Mouse (Mus musculus) embryonic facial prominence, embryonic 10.5 days (tissue): ENCODE data around the gene Kansl3. TPM values are rescaled to one million over a fixed set of nuclear protein-coding genes. Genes with fewer than 3 reads are reported as not detected.

Experiments
- DNase-seq: peaks from one replicate; pipeline ENCODE4 v3.0.0-alpha.2; 2017; ENCODE audit warnings: low spot score
- H3K27ac ChIP-seq: fragments of 300-500 bp; sonication (generic); replicated peaks from 2 replicates; pipeline ENCODE4 v1.5.1; 2016; ENCODE audit warnings: mild to moderate bottlenecking
- H3K27me3 ChIP-seq: fragments of 300-500 bp; sonication (generic); replicated peaks from 2 replicates; pipeline ENCODE4 v1.6.1; 2016; ENCODE audit warnings: low read depth, mild to moderate bottlenecking; ENCODE audit not compliant: poor library complexity, severe bottlenecking
- H3K36me3 ChIP-seq: fragments of 300-500 bp; sonication (generic); replicated peaks from 2 replicates; pipeline ENCODE4 v1.6.1; 2016; ENCODE audit warnings: mild to moderate bottlenecking, moderate library complexity
- H3K4me1 ChIP-seq: fragments of 300-500 bp; sonication (generic); 2 replicates; pipeline ENCODE4 v1.6.1; 2016
- H3K4me3 ChIP-seq: fragments of 300-500 bp; sonication (generic); 2 replicates; pipeline ENCODE4 v1.5.1; 2016; ENCODE audit warnings: mild to moderate bottlenecking, moderate library complexity
- H3K9me3 ChIP-seq: fragments of 300-500 bp; sonication (generic); 2 replicates; pipeline ENCODE4 v1.6.1; 2016; ENCODE audit warnings: mild to moderate bottlenecking
- WGBS: fragments of 180-500 bp; shearing (Covaris S2); methylation state at CpG from one replicate; pipeline ENCODE4 v1.1.7; 2016; 5-methylcytosine and 5-hydroxymethylcytosine counted together
- microRNA-seq: library from miRNA; unstranded; fragments of <30 nt; microRNA quantifications from one replicate; pipeline ENCODE4, GENCODE M21; 2017
- polyA plus RNA-seq: library from polyadenylated mRNA; unstranded; fragments of >200 nt; fragmentation: Nextera tagmentation; extraction: Ambion mirVana; gene quantifications from 2 replicates; pipeline ENCODE4 v1.2.1, GENCODE M21; 2016

The Kansl3 gene
- polyA plus RNA-seq, 1 experiment from 2014 or later: 50.9 TPM

DNA sequence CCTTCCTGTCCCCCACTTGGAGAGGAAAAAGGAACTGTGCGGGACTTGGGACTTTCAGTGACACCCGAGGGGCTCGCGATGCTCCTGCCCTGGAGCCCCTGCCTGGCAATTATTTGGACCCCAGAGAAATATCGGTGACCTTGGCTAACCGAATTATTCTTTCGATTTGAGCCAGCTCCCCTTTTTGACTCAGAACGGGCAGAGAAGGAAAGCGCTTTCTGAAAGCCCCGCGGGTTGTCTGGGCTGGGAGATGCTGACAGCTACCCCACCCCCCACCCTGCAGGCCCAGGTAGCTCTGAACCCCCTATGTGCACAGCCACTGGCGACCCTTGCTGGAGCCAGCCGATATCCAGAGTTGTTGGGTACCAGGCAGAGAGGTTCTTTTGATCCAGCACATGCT is 69.9 kb downstream of the Kansl3 start:
- DNase-seq: no peak
- Histone ChIP-seq H3K36me3 (no peaks in the 10 kb centered on the region), H3K27ac (no peak overlapping the region), H3K27me3 (peaks cover 75% of the 10 kb centered on the region), H3K4me1 (peaks cover 15% of the 10 kb centered on the region), H3K9me3 (no peaks in the 10 kb centered on the region), H3K4me3 (no peak overlapping the region)
- 20% methylated on average over 13 of the region's 13 CpGs for WGBS

DNA sequence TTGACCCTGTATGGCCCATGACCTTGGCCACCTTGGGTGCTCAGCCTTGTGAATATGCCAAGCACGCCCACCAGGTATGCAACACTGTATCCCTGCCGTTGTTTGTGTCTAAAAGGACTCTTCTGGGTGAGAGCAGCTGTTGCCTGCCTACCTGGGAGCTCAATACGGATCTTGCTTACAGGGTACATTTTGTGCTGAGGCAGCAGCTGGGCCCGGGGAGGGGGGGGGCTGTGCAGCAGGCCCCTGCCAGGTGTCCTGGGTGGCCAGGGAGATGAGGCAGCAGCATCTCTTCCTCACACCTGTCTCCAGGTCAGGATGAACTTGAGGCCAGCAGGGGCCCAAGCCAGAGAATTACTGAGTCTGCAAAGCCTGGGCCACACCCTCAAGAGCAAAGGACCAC is 70.9 kb downstream of the Kansl3 start:
- WGBS: 82% methylated on average over 4 of the region's 4 CpGs
- no peak for DNase-seq
- peaks cover 68% of the 10 kb centered on the region for H3K27me3 ChIP-seq

DNA sequence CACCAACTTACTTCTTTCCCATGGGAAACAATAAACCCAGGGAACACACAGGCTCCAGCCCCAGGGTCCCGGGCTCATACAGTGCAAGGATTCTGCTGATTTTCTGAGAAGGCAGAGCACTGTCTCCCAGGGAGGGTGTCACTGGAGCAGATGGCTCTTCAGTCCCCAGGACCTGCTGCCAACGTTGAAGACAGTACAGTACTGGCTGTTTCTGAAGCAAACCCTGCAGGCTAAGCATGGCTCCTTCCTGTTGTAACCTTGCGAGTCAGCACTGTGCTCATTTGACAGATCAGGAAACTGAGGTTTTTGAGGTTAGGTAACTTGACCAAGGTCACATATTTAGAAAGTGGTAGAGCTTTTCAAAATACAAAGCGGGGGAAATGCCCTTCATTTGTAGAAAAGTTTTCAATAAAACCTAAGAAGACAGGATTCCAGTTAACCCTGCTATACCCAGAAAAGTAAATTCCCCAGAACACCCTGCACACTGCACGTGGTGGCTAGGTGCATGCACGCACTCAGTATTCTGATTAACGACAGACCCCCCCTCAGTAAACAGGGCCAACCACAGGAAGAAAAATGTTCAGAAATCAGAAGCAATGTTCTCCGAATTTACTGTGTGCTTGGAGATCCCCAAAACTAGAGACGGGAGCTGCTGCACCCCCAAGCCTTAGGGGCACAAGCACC is 72.4 kb downstream of the Kansl3 start:
- H3K4me3 ChIP-seq: no peak overlapping the region
- WGBS: 74% methylated on average over 9 of the region's 9 CpGs
- H3K4me1 ChIP-seq: peaks cover 5% of the 10 kb centered on the region; the same call in 1 of the 2 replicates
- H3K27me3 ChIP-seq: peaks cover 53% of the 10 kb centered on the region
- DNase-seq: no peak
- no peaks in the 10 kb centered on the region for H3K36me3 ChIP-seq
- H3K9me3 ChIP-seq: no peaks in the 10 kb centered on the region
- no peak overlapping the region for H3K27ac ChIP-seq

More for the DNA sequence above, 70.9 kb downstream of the Kansl3 start:
- Histone ChIP-seq H3K4me1 (peaks cover 8% of the 10 kb centered on the region), H3K36me3 (no peaks in the 10 kb centered on the region), H3K27ac (no peak overlapping the region), H3K4me3 (no peak overlapping the region), H3K9me3 (no peaks in the 10 kb centered on the region)

DNA sequence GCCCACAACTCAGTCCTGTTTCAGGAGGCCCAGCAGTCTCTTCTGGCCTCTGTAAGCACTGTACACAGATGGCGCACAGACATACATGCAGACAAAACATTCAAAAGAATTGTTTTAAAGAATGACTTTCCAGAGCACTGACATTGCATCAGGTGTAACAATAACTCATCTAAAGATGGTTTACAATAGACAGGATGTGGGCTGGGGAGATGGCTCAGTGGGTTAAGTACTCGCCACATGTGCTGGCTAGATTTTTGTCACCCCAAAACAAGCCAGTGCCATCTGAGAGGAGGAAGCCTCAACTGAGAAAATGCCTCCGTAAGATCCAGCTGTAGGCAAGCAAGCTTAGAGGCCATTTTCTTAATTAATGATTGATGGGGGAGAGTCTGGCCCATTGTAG is 74.6 kb downstream of the Kansl3 start:
- H3K4me1 ChIP-seq: peaks cover 5% of the 10 kb centered on the region; the same call in 1 of the 2 replicates
- H3K36me3 ChIP-seq: no peaks in the 10 kb centered on the region
- H3K27me3 ChIP-seq: peaks cover 33% of the 10 kb centered on the region
- DNase-seq: no peak
- no peaks in the 10 kb centered on the region for H3K9me3 ChIP-seq
- no peak overlapping the region for H3K4me3 ChIP-seq
- H3K27ac ChIP-seq: no peak overlapping the region
- 85% methylated on average over 3 of the region's 3 CpGs for WGBS

DNA sequence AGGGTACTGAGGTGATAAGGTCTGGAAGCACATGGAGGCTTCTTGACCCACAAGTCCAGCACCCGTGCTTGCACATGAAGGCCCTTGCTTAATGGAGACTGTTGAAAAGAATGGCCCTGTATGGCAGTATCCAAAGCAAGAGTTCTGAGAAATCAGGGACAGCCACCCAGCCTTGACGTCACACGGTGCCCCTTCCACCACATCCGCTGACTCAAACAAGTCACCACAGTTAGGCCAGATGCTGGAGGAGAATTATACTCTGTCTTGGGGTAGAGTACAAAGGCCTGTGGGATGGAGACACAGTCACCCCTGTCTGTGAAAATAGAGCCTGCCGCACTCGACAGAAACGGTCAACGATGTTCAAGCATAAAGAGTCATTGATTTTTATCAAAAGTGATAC is 75.5 kb downstream of the Kansl3 start:
- no peaks in the 10 kb centered on the region for H3K9me3 ChIP-seq
- 91% methylated on average over 8 of the region's 8 CpGs for WGBS
- H3K4me1 ChIP-seq: no peaks in the 10 kb centered on the region
- no peak for DNase-seq
- no peak overlapping the region for H3K27ac ChIP-seq
- no peak overlapping the region for H3K4me3 ChIP-seq
- peaks cover 23% of the 10 kb centered on the region for H3K27me3 ChIP-seq
- no peaks in the 10 kb centered on the region for H3K36me3 ChIP-seq

Small RNA genes lying within 50 kb of the gene (microRNA-seq; reads per million reads assigned to microRNA genes)
- 1.2 reads per million for gene Mir6898

Other genes with a start within 250 kb of the Kansl3 start
- gene Uggt1, start 124.5 kb downstream of the Kansl3 start, polyA plus RNA-seq: 44.6 and 51.2 TPM in 2 replicates
- 0.27 and 0.41 TPM in 2 replicates for gene Neurl3, start 94.5 kb downstream of the Kansl3 start, polyA plus RNA-seq
- 3.3 and 4.5 TPM in 2 replicates for gene Arid5a, start 61.4 kb downstream of the Kansl3 start, polyA plus RNA-seq
- gene Fer1l5, start 3.1 kb upstream of the Kansl3 start, polyA plus RNA-seq: 1.2 and 1.7 TPM in 2 replicates
- gene Lman2l, start 76.1 kb upstream of the Kansl3 start, polyA plus RNA-seq: 58.4 and 62.9 TPM in 2 replicates
- gene Cnnm4, start 102.4 kb upstream of the Kansl3 start, polyA plus RNA-seq: 16.2 and 16.4 TPM in 2 replicates
- 3.5 and 3.6 TPM in 2 replicates for gene Cnnm3, start 142.7 kb upstream of the Kansl3 start, polyA plus RNA-seq
- gene Ankrd23, start 167.7 kb upstream of the Kansl3 start, polyA plus RNA-seq: 15.5 and 16.6 TPM in 2 replicates
- gene Gm42417, start 170.2 kb upstream of the Kansl3 start, polyA plus RNA-seq: 0.54 TPM in 1 of 2 replicates, not detected in the other
- gene Ankrd39, start 178.3 kb upstream of the Kansl3 start, polyA plus RNA-seq: 18.9 and 20.3 TPM in 2 replicates
- 24.9 and 25.9 TPM in 2 replicates for gene Sema4c, start 189.2 kb upstream of the Kansl3 start, polyA plus RNA-seq